Mouse (Mus musculus) heart, embryonic 14.5 days (tissue): Measurements from ENCODE around the gene Gm21748. TPM values are rescaled to one million over a fixed set of nuclear protein-coding genes. Genes with fewer than 3 reads are reported as not detected.
"Not testable (repeated sequence)": the region's sequence is repeated elsewhere in the genome, so short reads cannot be mapped to it uniquely, and the experiment has no call there.

Source experiments
- ATAC-seq: fragments of 200-750 bp; cut with Nextera tagmentation; 2 replicates; pipeline ENCODE4 v1.8.0; 2017; ENCODE audit warnings: low read depth, moderate TSS enrichment; ENCODE audit not compliant: insufficient number of reproducible peaks, insufficient read depth, low FRiP score
- H3K27ac ChIP-seq, 2 experiments: fragments of 200-500 bp in 1 of 2; fragments of 300-500 bp in 1 of 2; sonication (generic) in 1 of 2; replicated peaks in 1 of 2; 2 replicates each; pipeline ENCODE4 v1.5.1; 2012 to 2014; ENCODE audit warnings: low read depth in 2 of 2, low read length in 2 of 2, control low read depth in 1 of 2, mild to moderate bottlenecking in 1 of 2, mixed read lengths in 1 of 2; ENCODE audit not compliant: control insufficient read depth in 1 of 2, insufficient read depth in 1 of 2
- H3K27me3 ChIP-seq: fragments of 300-500 bp; sonication (generic); 2 replicates; pipeline ENCODE4 v1.6.1; 2014; ENCODE audit warnings: mild to moderate bottlenecking, low read length, control low read depth; ENCODE audit not compliant: control insufficient read depth, insufficient read depth
- H3K36me3 ChIP-seq: fragments of 300-500 bp; sonication (generic); 2 replicates; pipeline ENCODE4 v1.6.1; 2014; ENCODE audit warnings: mild to moderate bottlenecking, control low read depth, low read length, mixed read lengths; ENCODE audit not compliant: control insufficient read depth, insufficient read depth
- H3K4me1 ChIP-seq, 2 experiments: fragments of 200-500 bp in 1 of 2; fragments of 300-500 bp in 1 of 2; sonication (generic) in 1 of 2; 2 replicates each; pipeline ENCODE4 v1.6.1; 2012 to 2014; ENCODE audit warnings: low read length in 2 of 2, control low read depth in 1 of 2, mixed read lengths in 1 of 2; ENCODE audit not compliant: control insufficient read depth in 2 of 2, insufficient read depth in 2 of 2
- H3K4me2 ChIP-seq: fragments of 300-500 bp; sonication (generic); 2 replicates; pipeline ENCODE4 v1.6.1; 2014; ENCODE audit warnings: mild to moderate bottlenecking, low read length
- H3K4me3 ChIP-seq, 2 experiments: fragments of 200-500 bp in 1 of 2; fragments of 300-500 bp in 1 of 2; sonication (generic) in 1 of 2; 2 replicates each; pipeline ENCODE4 v1.5.1; 2012 to 2014; ENCODE audit warnings: low read length in 2 of 2, mild to moderate bottlenecking in 2 of 2, control low read depth in 1 of 2, low read depth in 1 of 2, moderate library complexity in 1 of 2; ENCODE audit not compliant: control insufficient read depth in 1 of 2, insufficient read depth in 1 of 2
- H3K9ac ChIP-seq: fragments of 300-500 bp; sonication (generic); 2 replicates; pipeline ENCODE4 v1.6.1; 2014; ENCODE audit warnings: mild to moderate bottlenecking, low read length
- H3K9me3 ChIP-seq: fragments of 300-500 bp; sonication (generic); 2 replicates; pipeline ENCODE4 v1.6.1; 2016; ENCODE audit warnings: low read length, control low read depth; ENCODE audit not compliant: control insufficient read depth
- WGBS: fragments of 180-500 bp; shearing (Covaris S2); extraction: QIAGEN DNeasy Blood & Tissue Kit; methylation state at CpG from one replicate; pipeline ENCODE4 v1.1.7; 2014; 5-methylcytosine and 5-hydroxymethylcytosine counted together
- polyA plus RNA-seq: library from polyadenylated mRNA; unstranded; fragments of >200 nt; fragmentation: Nextera tagmentation; extraction: Ambion mirVana; gene quantifications from 2 replicates; pipeline ENCODE4 v1.2.1, GENCODE M21; 2014

Gene Gm21748
- polyA plus RNA-seq, result not detected in 2 replicates

- not testable (repeated sequence) for H3K27ac ChIP-seq, H3K4me3 ChIP-seq, H3K4me2 ChIP-seq, ATAC-seq, H3K36me3 ChIP-seq, H3K27me3 ChIP-seq, H3K4me1 ChIP-seq, H3K9me3 ChIP-seq, H3K9ac ChIP-seq
- WGBS, result no CpG with 5 or more reads among the region's 8 CpGs
These were observed at the start of gene Gm21748 for GRCm38 (mm10) chrY:90839077-90839476. Gene Gm21748, minus strand, starts transcription at chrY:90839177.

Other genes with a start within 250 kb of the Gm21748 start
- gene Gm21860, start 84.4 kb downstream of the Gm21748 start, polyA plus RNA-seq, result not detected in 2 replicates
- gene Gm47283, start 54.4 kb downstream of the Gm21748 start, polyA plus RNA-seq, result not detected in 2 replicates